ENCODE assay signal across 27 mouse cellular contexts in genomic region chr13:30834859-30835258, GRCm38 (mm10).
DNase-seq lines count a peak whose midpoint lies in the region; ATAC-seq and TF ChIP-seq lines count a peak whose summit lies in the region.
"Had no signal": no experiment of that assay in that cellular context is flagged by ENCODE, and none has a peak within 500 bp of the region (broad histone marks: within the 10 kb centered on the region; RNA-seq: fewer than 3 reads in every experiment).

No protein-coding gene starts in this region.

- no peak overlapping the region for H3K4me3 ChIP-seq in heart, postnatal 0 days (ENCODE audit: low read depth, low read length)
- H3K4me3 ChIP-seq in liver, embryonic 16.5 days (ENCODE audit: low read depth, low read length), result no peak overlapping the region
- H3K4me3 ChIP-seq: forebrain, embryonic 10.5 days; heart, embryonic 12.5 days; left cerebral cortex, adult 2 months; midbrain, embryonic 10.5 days; myocyte; neural tube, embryonic 13.5 days had no signal

- H3K27me3 ChIP-seq in heart, postnatal 0 days (ENCODE audit: control insufficient read depth, insufficient read depth, low read length), result no peaks in the 10 kb centered on the region
- no peaks in the 10 kb centered on the region for H3K27me3 ChIP-seq in liver, embryonic 16.5 days (ENCODE audit: control insufficient read depth, insufficient read depth, low read depth, low read length)
- H3K27me3 ChIP-seq: CH12.LX; heart, embryonic 12.5 days; neural tube, embryonic 13.5 days; Patski had no signal

- peak overlapping the region; percentile 33; the same call in 1 of the 2 replicates for H3K4me2 ChIP-seq in heart, postnatal 0 days (ENCODE audit: low read depth, low read length)
- peak overlapping the region; percentile 41; the same call in 1 of the 2 replicates for H3K4me2 ChIP-seq in liver, embryonic 16.5 days (ENCODE audit: low read depth, low read length)
- H3K4me2 ChIP-seq: hindbrain, embryonic 14.5 days; neural tube, embryonic 13.5 days had no signal

- no peak for ATAC-seq in heart, postnatal 0 days (ENCODE audit: insufficient read depth, low read depth)
- no peak for ATAC-seq in liver, embryonic 16.5 days (ENCODE audit: low read depth)
- ATAC-seq: forebrain, postnatal 0 days; midbrain, embryonic 16.5 days; Patski had no signal

- WGBS in heart, postnatal 0 days, result 82% methylated on average over 9 of the region's 9 CpGs
- WGBS in liver, embryonic 16.5 days (ENCODE audit: insufficient replicate concordance), result 46% methylated on average over 9 of the region's 9 CpGs

- no peaks in the 10 kb centered on the region; the same call in 1 of the 2 replicates for H3K4me1 ChIP-seq in heart, postnatal 0 days (ENCODE audit: control insufficient read depth, insufficient read depth)
- no peaks in the 10 kb centered on the region; the same call in none of the 2 replicates for H3K4me1 ChIP-seq in liver, embryonic 16.5 days (ENCODE audit: control insufficient read depth, low read depth, low read length)
- H3K4me1 ChIP-seq: midbrain, embryonic 10.5 days; neural tube, embryonic 13.5 days had no signal

- no peak for DNase-seq in heart, postnatal 0 days (ENCODE audit: low spot score)
- DNase-seq in heart, postnatal 4 days, result no peak
- DNase-seq in B cell, adult 2 months, result peak; percentile 49 to 58
- peak; percentile 9 for DNase-seq in liver
- no peak for DNase-seq in urinary bladder, adult 18-20 months (ENCODE audit: low spot score in 2 of 2)
- DNase-seq in right cerebral cortex, adult 2 months (ENCODE audit: low spot score in 2 of 2), result no peak
- no peak for DNase-seq in cerebellum, postnatal 25 days
- DNase-seq: cerebellum, adult 11 months; cerebellum, adult 9-11 months; forebrain, postnatal 0 days; kidney, adult 18-20 months; kidney, postnatal 25 days; lung, adult 2 months; lung, postnatal 14 days had no signal

- H3K36me3 ChIP-seq in heart, postnatal 0 days (replicated peaks; ENCODE audit: control insufficient read depth, insufficient read depth, low read length), result no peaks in the 10 kb centered on the region
- H3K36me3 ChIP-seq in liver, embryonic 16.5 days (ENCODE audit: control insufficient read depth, insufficient read depth), result no peaks in the 10 kb centered on the region

- no peak overlapping the region for H3K27ac ChIP-seq in heart, postnatal 0 days (ENCODE audit: low read depth)
- no peak overlapping the region for H3K27ac ChIP-seq in liver, embryonic 16.5 days (ENCODE audit: low read length)
- H3K27ac ChIP-seq: forebrain, embryonic 10.5 days; hindbrain, embryonic 14.5 days; left cerebral cortex, adult 2 months; midbrain, embryonic 10.5 days; neural tube, embryonic 13.5 days; stomach, postnatal 0 days had no signal

- H3K9ac ChIP-seq in heart, postnatal 0 days (replicated peaks; ENCODE audit: low read depth, low read length), result no peak overlapping the region
- H3K9ac ChIP-seq in liver, embryonic 16.5 days (ENCODE audit: low read depth, low read length), result no peak overlapping the region
- H3K9ac ChIP-seq: forebrain, postnatal 0 days; heart, embryonic 12.5 days; hindbrain, embryonic 14.5 days; neural tube, embryonic 13.5 days had no signal

- no peak for TF ChIP-seq CTCF in heart, postnatal 0 days (IDR thresholded peaks at IDR 0.05; ENCODE audit: low read depth)

- H3K9me3 ChIP-seq in heart, postnatal 0 days (replicated peaks; ENCODE audit: control insufficient read depth, low read length), result no peaks in the 10 kb centered on the region
- no peaks in the 10 kb centered on the region for H3K9me3 ChIP-seq in liver, embryonic 16.5 days (replicated peaks; ENCODE audit: control insufficient read depth, low read length)
- H3K9me3 ChIP-seq: forebrain, embryonic 10.5 days; G1E; heart, embryonic 12.5 days; midbrain, embryonic 10.5 days; neural tube, embryonic 13.5 days had no signal

- TF ChIP-seq EP300 in heart, postnatal 0 days (IDR thresholded peaks at IDR 0.05; ENCODE audit: low read depth), result no peak

Comparison
In these comparisons a context has a peak if more than half of its experiments do, and no peak if none do; other contexts are left out.
1. DNase-seq: peak in B cell, adult 2 months (2 of 2) and liver (single experiment); none in heart, postnatal 0 days (single experiment), heart, postnatal 4 days (single experiment), urinary bladder, adult 18-20 months (0 of 2), right cerebral cortex, adult 2 months (0 of 2) and cerebellum, postnatal 25 days (0 of 2).